Mouse (Mus musculus): ENCODE measurements at regions not wholly inside any gene's neighbourhood (a gene's known extent, or its start where the extent isn't known, plus 50 kb on each side); places are given as distances from the start of the nearest gene placed in this dataset.

- DNase-seq (ENCODE audit: low spot score) = no peak
These were observed 460.6 kb upstream of the Slit2 start for GRCm38 (mm10) chr5:47522161-47522942.

- no peak for DNase-seq (ENCODE audit: low spot score)
These were observed 454.3 kb upstream of the Slit2 start for GRCm38 (mm10) chr5:47528671-47529070.

GRCm38 (mm10) chr5:47537532-47537931, 445.4 kb upstream of the Slit2 start:
- DNase-seq (ENCODE audit: low spot score) = no peak

DNA sequence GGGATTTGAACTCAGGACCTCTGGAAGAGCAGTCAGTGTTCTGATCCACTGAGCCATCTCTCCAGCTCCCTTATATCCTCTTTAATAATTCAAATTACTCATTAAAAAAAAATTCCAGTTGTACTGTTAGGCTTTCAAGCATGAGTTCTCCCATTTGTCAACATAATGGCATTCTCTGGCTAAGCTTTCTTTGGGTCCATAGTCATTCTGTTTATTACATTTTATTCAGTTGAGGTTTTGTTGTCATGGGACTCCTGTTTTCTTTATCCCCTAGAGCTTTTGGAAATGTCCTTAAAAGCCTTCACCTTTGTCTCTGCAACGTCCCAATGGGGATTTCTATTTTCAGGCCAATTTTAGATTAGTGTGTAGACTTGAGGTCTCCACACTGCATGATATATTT, 440.7 kb upstream of the Slit2 start:
- no peak for DNase-seq (ENCODE audit: low spot score)

GRCm38 (mm10) chr5:47556717-47557116, 426.2 kb upstream of the Slit2 start:
- DNase-seq (ENCODE audit: low spot score) = no peak

GRCm38 (mm10) chr5:47557152-47557800, 425.7 kb upstream of the Slit2 start:
- no peak for DNase-seq (ENCODE audit: low spot score)
